Mouse (Mus musculus) cerebellum, postnatal 25 days (tissue): ENCODE measurements around the gene Rab20.
"Not testable (repeated sequence)": the region's sequence is repeated elsewhere in the genome, so short reads cannot be mapped to it uniquely, and the experiment has no call there.

Experiments
- DNase-seq, 2 experiments: peaks; one replicate each; pipeline ENCODE4 v3.0.0; 2021; ENCODE audit warnings: mixed read lengths in 2 of 2

Gene Rab20

DNA sequence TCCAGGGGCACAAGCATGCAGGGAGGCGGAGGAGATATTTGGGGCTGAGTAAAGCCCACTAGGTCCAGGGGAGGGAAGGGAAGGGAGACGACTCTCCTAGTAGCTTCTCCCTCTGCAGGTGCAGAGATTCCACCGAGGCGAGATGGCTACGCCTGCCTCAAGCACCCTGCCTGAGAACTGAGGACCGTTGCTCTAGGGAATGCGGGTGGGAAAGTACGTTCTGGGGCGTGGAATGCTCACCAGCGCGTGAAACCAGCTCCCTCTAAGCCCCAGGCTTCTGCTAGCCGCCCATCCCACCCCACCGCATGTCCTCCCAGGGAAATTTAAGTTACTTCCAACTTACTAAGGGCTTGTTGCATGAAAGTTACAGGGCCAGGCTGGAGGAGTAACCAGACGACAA is 1.1 kb upstream of the Rab20 start:
- no peak for DNase-seq

DNA sequence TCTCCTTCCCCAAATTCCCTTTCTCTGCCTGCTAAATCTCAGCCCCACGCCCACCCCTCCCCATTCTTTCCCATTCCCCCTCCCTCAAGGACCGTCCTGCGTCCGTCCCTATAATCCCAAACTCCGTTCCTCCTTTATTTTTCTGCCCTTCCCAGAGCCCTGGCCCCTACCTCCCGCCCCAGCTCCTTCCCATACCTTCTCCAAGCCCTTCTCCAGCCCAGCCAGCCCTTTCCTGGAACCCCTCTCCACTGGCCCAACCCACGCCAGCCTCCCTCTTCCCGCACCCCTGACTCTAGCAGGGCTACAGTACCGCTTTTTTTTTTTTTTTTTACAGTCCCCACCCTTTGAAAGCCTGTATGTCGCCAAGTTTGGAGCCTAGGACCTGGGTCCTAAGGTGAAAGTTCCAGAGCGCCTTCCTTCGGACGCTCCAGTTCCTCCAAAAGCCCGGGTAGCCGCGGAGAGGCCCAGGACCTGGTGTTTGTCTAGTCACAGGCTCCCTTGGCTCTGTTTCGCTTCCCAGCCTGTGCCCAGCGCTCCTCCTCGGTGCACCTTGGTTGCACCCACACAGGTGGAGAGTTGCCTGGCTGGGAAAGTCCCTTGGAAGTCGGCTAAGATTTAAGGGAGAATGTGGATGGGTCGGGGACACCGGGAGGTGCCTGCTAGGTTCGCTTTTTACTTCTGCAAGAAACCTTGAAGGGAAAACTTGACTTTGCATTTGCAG is 457 bp upstream of the Rab20 start:
- no peak for DNase-seq

DNA sequence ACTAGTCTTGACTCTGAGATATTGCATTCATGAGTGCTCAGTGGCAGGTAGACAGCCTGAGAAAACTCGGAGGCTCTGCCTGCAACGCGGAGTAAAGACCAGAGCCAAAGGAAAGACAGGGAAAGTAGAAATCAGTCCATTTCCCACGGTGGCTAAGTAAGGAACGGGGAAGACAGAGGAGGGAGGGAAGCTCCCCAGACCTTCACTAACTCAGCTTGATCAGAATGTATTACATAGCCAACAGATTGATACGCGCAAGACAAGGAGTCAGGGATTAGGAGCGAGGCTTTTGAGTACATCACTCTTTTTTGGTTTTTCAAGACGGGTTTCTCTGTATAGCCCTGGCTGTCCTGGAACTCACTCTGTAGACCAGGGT is 1.3 kb downstream of the Rab20 start:
- DNase-seq: no peak

- DNase-seq: no peak
Observed at GRCm38 (mm10) chr8:11476338-11477177, 2.0 kb downstream of the Rab20 start.

DNA sequence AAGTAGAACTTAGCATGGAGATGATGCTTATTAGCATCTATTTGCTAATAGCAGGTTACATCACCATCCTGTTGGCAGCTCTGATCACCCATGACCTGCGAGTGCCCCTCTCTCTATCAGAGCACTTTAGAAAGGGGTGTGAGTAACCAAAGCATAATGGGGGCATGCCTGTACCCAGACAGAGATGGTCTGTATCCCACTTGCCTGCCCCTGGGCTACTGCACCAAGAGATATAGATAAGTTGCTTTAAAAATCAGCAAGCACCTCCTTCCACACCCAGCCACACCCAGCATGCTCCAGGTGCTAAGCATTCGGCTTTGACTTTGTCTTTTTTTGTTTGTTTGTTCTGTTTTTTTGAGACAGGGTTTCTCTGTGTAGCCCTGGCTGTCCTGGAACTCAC is 2.6 kb downstream of the Rab20 start:
- DNase-seq: no peak

GRCm38 (mm10) chr8:11475397-11475796 is 3.1 kb downstream of the Rab20 start:
- no peak for DNase-seq

GRCm38 (mm10) chr8:11473072-11473471 is 5.4 kb downstream of the Rab20 start:
- DNase-seq: no peak

DNA sequence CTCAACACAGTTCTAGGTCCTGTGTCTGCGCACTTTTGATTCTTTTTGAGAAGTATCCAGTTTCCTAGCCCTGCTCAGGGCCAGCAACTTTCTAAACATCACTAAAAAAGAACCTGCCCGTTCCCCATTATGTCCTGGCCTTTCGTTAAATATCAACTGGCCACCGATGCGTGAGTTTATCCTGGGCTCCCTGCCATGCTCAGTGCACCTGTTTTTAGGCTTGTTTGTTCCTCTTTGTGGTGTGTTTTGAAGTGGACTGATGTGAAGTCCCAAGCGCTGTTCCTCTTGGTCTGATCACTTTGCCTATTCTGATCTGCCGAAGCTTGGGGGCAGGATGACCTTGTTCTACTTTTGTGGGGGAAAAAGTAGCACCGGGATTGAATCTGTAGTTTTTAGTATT is 7.2 kb downstream of the Rab20 start:
- no peak for DNase-seq

GRCm38 (mm10) chr8:11470694-11471093 is 7.8 kb downstream of the Rab20 start:
- no peak for DNase-seq

- DNase-seq: no peak
Observed at GRCm38 (mm10) chr8:11469095-11469494, 9.4 kb downstream of the Rab20 start.

- DNase-seq: not testable (repeated sequence)
Observed at GRCm38 (mm10) chr8:11466528-11466927, 12.0 kb downstream of the Rab20 start.

DNA sequence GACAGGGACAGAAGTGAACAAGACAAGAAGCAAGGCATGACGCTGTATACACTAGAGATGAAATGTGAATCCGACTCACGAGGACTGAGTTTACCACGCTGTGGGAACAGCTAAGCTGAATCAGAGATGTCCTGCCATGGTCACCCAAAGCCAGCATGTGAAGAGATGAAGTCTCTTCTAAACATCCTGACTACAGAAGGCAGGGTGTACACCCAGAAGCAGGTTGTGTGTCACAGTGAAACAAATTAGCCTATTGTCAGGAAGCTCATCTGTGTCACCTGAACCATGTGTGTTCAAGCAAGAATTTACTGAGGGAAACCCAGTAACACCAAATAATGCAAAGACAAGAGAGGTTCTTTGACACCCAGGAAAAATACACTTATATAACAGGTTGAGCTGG is 12.9 kb downstream of the Rab20 start:
- DNase-seq: no peak

GRCm38 (mm10) chr8:11464707-11464964 is 13.9 kb downstream of the Rab20 start:
- no peak for DNase-seq

GRCm38 (mm10) chr8:11463889-11464706 is 14.4 kb downstream of the Rab20 start:
- DNase-seq: no peak

DNA sequence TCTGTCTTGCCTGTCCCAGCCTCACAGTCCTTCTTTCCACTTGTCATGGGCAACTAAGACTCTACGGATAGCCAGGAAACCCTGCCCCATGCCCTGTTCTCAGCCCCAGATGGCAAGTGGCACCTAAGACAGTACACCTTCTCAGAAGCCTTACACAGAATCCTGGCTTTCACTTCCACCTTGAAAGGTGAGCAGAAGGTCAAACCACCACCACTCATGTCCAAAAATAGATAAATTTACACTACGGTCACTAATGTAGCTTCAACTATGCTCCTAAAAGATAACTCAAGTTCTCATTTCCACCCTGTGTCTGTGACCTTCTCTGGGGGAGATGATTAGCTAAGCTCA is 15.0 kb downstream of the Rab20 start:
- DNase-seq: no peak

DNA sequence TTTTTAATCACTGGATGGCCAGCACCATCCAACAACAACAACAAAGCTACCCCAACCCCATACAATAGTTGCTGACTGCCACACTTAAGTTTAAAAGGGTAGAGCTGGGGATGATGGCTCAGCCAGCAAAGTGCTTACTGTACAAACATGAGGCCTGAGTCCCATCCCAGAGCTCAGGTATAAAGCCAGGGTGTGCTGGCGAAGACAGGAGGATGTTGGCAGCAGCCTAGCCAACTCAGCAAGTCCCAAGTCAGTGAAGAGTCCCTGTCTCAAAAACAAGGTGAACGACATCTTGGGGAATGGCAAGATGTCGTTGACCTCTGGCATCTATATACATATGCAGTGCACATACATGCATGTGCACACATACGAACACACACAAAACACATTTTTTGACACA is 15.9 kb downstream of the Rab20 start:
- DNase-seq: no peak

GRCm38 (mm10) chr8:11461847-11462246 is 16.7 kb downstream of the Rab20 start:
- DNase-seq: peak; percentile 59 to 69

DNA sequence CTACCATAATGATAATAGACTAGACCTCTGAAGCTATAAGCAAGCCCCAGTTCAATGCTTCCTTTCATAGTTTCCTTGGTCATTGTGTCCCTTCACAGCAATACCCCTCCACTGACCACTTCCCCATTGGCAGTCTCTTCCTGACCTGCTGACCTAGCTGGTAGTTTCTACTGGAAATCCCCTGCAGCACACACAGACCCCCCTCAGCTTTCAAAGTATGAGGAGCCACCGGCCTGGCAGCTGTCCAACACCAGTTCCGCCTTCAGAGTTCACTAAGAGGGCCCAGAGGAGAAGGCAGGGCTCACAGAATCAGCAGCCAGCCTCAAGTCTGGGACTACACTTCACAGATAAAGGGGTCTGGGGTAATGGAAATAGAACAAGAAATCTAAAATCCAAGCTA is 17.6 kb downstream of the Rab20 start:
- DNase-seq: peak in 1 of 2 experiments; percentile 36

GRCm38 (mm10) chr8:11459016-11459415 is 19.5 kb downstream of the Rab20 start:
- DNase-seq: no peak

DNA sequence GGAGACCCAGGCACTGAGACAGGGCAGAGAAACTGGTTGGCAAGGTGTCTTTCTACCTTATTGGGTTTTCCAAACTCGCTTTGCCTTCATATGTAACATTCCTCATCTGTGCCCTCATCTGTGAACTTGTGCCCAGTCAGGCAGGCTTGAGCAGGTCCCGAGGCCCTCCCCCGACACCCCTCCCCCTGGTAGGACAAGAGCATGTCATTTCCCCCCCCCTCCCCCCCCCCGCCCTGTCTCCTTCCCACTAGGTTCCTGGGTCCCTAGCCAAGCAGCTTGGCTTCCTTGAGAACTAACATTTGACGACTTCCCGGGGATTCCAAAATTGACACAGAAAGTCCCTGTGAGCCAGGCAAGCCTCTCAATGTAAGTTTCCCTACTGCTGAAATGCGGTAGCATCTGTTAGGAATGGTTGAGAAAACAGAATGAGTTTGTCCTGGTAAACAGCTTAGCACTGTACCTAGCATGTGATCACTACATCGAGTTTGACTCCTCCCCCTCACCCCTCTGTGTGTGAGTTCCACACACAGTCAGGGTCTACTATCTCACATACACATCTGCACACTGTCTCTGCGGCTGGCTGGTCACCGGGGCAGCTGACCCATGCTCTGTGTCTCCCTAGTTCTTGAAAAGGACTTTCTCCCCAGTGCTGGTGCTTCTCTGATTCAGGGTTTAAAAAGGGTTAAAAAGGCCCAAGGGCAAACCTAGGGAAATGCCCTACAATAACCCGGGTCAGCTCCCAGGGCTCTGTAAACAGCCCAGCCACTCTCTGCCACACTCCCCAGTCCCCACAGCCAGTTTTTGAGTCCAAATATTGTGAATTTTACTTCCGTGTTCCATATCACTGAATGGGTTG is 20.3 kb downstream of the Rab20 start:
- no peak for DNase-seq

GRCm38 (mm10) chr8:11457278-11457677 is 21.2 kb downstream of the Rab20 start:
- DNase-seq: no peak

DNA sequence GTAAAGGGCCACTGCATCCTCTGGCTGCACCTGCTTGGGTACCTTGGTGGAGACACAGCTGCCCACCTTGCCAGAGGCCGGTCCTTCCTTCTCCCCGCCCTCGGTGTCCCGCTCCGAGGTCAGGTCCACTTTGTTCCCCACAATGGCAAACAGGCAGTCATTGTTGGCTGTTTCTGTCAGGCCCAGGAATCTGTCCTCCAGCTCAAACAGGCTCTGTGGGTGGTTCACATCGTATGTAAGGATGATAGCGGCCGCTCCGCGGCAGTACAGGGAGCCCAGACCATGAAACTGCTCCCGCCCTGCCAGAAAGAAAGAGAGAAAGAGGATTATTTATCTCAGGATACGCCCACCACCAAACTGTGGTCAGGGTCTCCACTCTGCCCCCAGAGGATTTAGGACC is 24.3 kb downstream of the Rab20 start:
- DNase-seq: no peak

GRCm38 (mm10) chr8:11452974-11453373 is 25.5 kb downstream of the Rab20 start:
- DNase-seq: no peak
